Mouse (Mus musculus) CH12.LX (cell line): ENCODE results near the gene Cfap61. TPM values are rescaled to one million over a fixed set of nuclear protein-coding genes. Genes with fewer than 3 reads are reported as not detected.

Experiments
- DNase-seq: peaks from one replicate; pipeline ENCODE4 v3.0.0-alpha.2; 2013; ENCODE audit errors: extremely low read depth
- H3K27ac ChIP-seq: 2 replicates; pipeline ENCODE4 v1.5.1; 2012; ENCODE audit warnings: low read depth, mild to moderate bottlenecking, control low read depth, moderate library complexity; ENCODE audit not compliant: insufficient read depth
- H3K27me3 ChIP-seq: replicated peaks from 2 replicates; pipeline ENCODE3; 2012; ENCODE audit warnings: inconsistent platforms
- H3K36me3 ChIP-seq, 2 experiments: replicated peaks in 1 of 2; 2 replicates each; pipeline versions ENCODE3 to v1.6.1; 2012; ENCODE audit warnings: inconsistent platforms in 1 of 2, low read length in 1 of 2, mild to moderate bottlenecking in 1 of 2, mixed read lengths in 1 of 2, moderate library complexity in 1 of 2; ENCODE audit not compliant: control insufficient read depth in 1 of 2, insufficient read depth in 1 of 2
- H3K4me1 ChIP-seq, 2 experiments: 2 replicates each; pipeline ENCODE4 v1.6.1; 2012; ENCODE audit warnings: inconsistent platforms in 1 of 2, moderate library complexity in 1 of 2; ENCODE audit not compliant: insufficient read depth in 2 of 2, control insufficient read depth in 1 of 2
- H3K4me2 ChIP-seq: 2 replicates; pipeline ENCODE4 v1.6.1; 2012; ENCODE audit warnings: low read depth, mild to moderate bottlenecking, control low read depth; ENCODE audit not compliant: poor library complexity, insufficient read depth, severe bottlenecking
- H3K4me3 ChIP-seq, 3 experiments: fragments of 150-350 bp in 1 of 3; sonication (generic) in 1 of 3; replicated peaks in 1 of 3; 2 replicates each; pipeline versions ENCODE3 to v1.5.1; 2011 to 2012; ENCODE audit warnings: low read depth in 2 of 3, low read length in 2 of 3, mild to moderate bottlenecking in 2 of 3, moderate library complexity in 2 of 3, control low read depth in 1 of 3, improper control_type of control experiment in 1 of 3, inconsistent platforms in 1 of 3, mixed read lengths in 1 of 3; ENCODE audit not compliant: poor library complexity in 1 of 3
- H3K79me2 ChIP-seq: replicated peaks from 2 replicates; pipeline ENCODE4 v1.6.1; 2012; ENCODE audit warnings: mild to moderate bottlenecking, moderate library complexity; ENCODE audit not compliant: control insufficient read depth, poor library complexity, insufficient read depth, severe bottlenecking; ENCODE audit errors: extremely low read depth
- H3K9ac ChIP-seq: 2 replicates; pipeline ENCODE4 v1.6.1; 2012; ENCODE audit warnings: low read depth, mild to moderate bottlenecking, control low read depth, moderate library complexity; ENCODE audit not compliant: insufficient read depth
- H3K9me3 ChIP-seq: replicated peaks from 2 replicates; pipeline ENCODE3; 2012; ENCODE audit warnings: low read length, inconsistent platforms, mixed read lengths
- BHLHE40 ChIP-seq: IDR thresholded peaks from 2 replicates; pipeline ENCODE4 v1.6.1; 2011; ENCODE audit warnings: mild to moderate bottlenecking, low read depth, low read length, improper control_type of control experiment
- CHD1 ChIP-seq: IDR thresholded peaks from 2 replicates; pipeline ENCODE4 v1.6.1; 2012; ENCODE audit warnings: low read depth, low read length, improper control_type of control experiment, inconsistent platforms
- CTCF ChIP-seq, 2 experiments: IDR thresholded peaks in 1 of 2; conservative IDR thresholded peaks in 1 of 2; 2 replicates each; pipeline ENCODE4 v1.5.1; 2011 to 2012; ENCODE audit warnings: low read depth in 2 of 2, low read length in 2 of 2, improper control_type of control experiment in 1 of 2, inconsistent platforms in 1 of 2, mild to moderate bottlenecking in 1 of 2, moderate library complexity in 1 of 2
- E2F4 ChIP-seq: IDR thresholded peaks from 2 replicates; pipeline ENCODE4 v1.6.1; 2011; ENCODE audit warnings: low read depth, low read length, improper control_type of control experiment; ENCODE audit not compliant: insufficient replicate concordance
- ETS1 ChIP-seq: conservative IDR thresholded peaks from 2 replicates; pipeline ENCODE4 v1.6.1; 2012; ENCODE audit warnings: low read depth, mild to moderate bottlenecking, inconsistent platforms, low read length, improper control_type of control experiment, moderate library complexity
- GABPA ChIP-seq: IDR thresholded peaks from 2 replicates; pipeline ENCODE4 v1.6.1; 2012; ENCODE audit warnings: low read depth, low read length, improper control_type of control experiment, inconsistent platforms; ENCODE audit not compliant: insufficient replicate concordance
- HCFC1 ChIP-seq: IDR thresholded peaks from 2 replicates; pipeline ENCODE4 v1.6.1; 2012; ENCODE audit warnings: low read depth, mild to moderate bottlenecking, inconsistent platforms, low read length, improper control_type of control experiment
- IRF4 ChIP-seq: IDR thresholded peaks from 2 replicates; pipeline ENCODE4 v1.6.1; 2014; ENCODE audit warnings: low read depth, mild to moderate bottlenecking, inconsistent platforms, low read length, improper control_type of control experiment
- JUN ChIP-seq: IDR thresholded peaks from 2 replicates; pipeline ENCODE4 v1.6.1; 2011; ENCODE audit warnings: low read depth, mild to moderate bottlenecking, low read length, improper control_type of control experiment, moderate library complexity; ENCODE audit not compliant: insufficient read depth
- JUND ChIP-seq: conservative IDR thresholded peaks from 2 replicates; pipeline ENCODE4 v1.6.1; 2011; ENCODE audit warnings: low read depth, low read length, improper control_type of control experiment
- KAT2A ChIP-seq: IDR thresholded peaks from 2 replicates; pipeline ENCODE4 v1.6.1; 2012; ENCODE audit warnings: low read length, improper control_type of control experiment, inconsistent platforms; ENCODE audit not compliant: insufficient replicate concordance
- MAFK ChIP-seq: IDR thresholded peaks from 2 replicates; pipeline ENCODE4 v1.6.1; 2011; ENCODE audit warnings: low read length, improper control_type of control experiment; ENCODE audit not compliant: insufficient replicate concordance
- MXI1 ChIP-seq: IDR thresholded peaks from 2 replicates; pipeline ENCODE4 v1.6.1; 2011; ENCODE audit warnings: mild to moderate bottlenecking, low read depth, low read length, improper control_type of control experiment
- MYC ChIP-seq: IDR thresholded peaks from 2 replicates; pipeline ENCODE4 v1.6.1; 2011; ENCODE audit warnings: low read depth, mild to moderate bottlenecking, improper control_type of control experiment, low read length
- NELFE ChIP-seq: IDR thresholded peaks from 2 replicates; pipeline ENCODE4 v1.6.1; 2011; ENCODE audit warnings: low read depth, low read length, improper control_type of control experiment
- NRF1 ChIP-seq: IDR thresholded peaks from 2 replicates; pipeline ENCODE4 v1.6.1; 2014; ENCODE audit warnings: low read depth, mild to moderate bottlenecking, inconsistent platforms, low read length, improper control_type of control experiment, moderate library complexity
- PAX5 ChIP-seq: IDR thresholded peaks from 2 replicates; pipeline ENCODE4 v1.6.1; 2012; ENCODE audit warnings: low read length, inconsistent platforms, mixed read lengths
- POLR2AphosphoS2 ChIP-seq: IDR thresholded peaks from 2 replicates; pipeline ENCODE4 v1.6.1; 2011; ENCODE audit warnings: low read depth, low read length, improper control_type of control experiment
- SIN3A ChIP-seq: IDR thresholded peaks from 2 replicates; pipeline ENCODE4 v1.6.1; 2012; ENCODE audit warnings: low read length, improper control_type of control experiment, inconsistent platforms
- SMC3 ChIP-seq: IDR thresholded peaks from 2 replicates; pipeline ENCODE4 v1.6.1; 2011; ENCODE audit warnings: low read depth, low read length, improper control_type of control experiment
- TBP ChIP-seq: conservative IDR thresholded peaks from 2 replicates; pipeline ENCODE4 v1.6.1; 2011; ENCODE audit warnings: low read depth, low read length, improper control_type of control experiment
- TCF12 ChIP-seq: IDR thresholded peaks from 2 replicates; pipeline ENCODE4 v1.6.1; 2014; ENCODE audit warnings: low read depth, mild to moderate bottlenecking, inconsistent platforms, low read length, improper control_type of control experiment
- UBTF ChIP-seq: IDR thresholded peaks from 2 replicates; pipeline ENCODE4 v1.6.1; 2012; ENCODE audit warnings: low read depth, mild to moderate bottlenecking, inconsistent platforms, low read length, improper control_type of control experiment, moderate library complexity
- USF1 ChIP-seq: IDR thresholded peaks from 2 replicates; pipeline ENCODE4 v1.6.1; 2014; ENCODE audit warnings: low read depth, mild to moderate bottlenecking, inconsistent platforms, low read length, improper control_type of control experiment
- USF2 ChIP-seq: conservative IDR thresholded peaks from 2 replicates; pipeline ENCODE4 v1.6.1; 2011; ENCODE audit warnings: low read depth, low read length, improper control_type of control experiment
- ZC3H11A ChIP-seq: IDR thresholded peaks from 2 replicates; pipeline ENCODE4 v1.6.1; 2012; ENCODE audit warnings: low read depth, mild to moderate bottlenecking, inconsistent platforms, low read length, improper control_type of control experiment
- ZKSCAN1 ChIP-seq: IDR thresholded peaks from 2 replicates; pipeline ENCODE4 v1.6.1; 2012; ENCODE audit warnings: low read depth, inconsistent platforms, low read length, improper control_type of control experiment, borderline replicate concordance
- ZMIZ1 ChIP-seq: IDR thresholded peaks from 2 replicates; pipeline ENCODE4 v1.6.1; 2012; ENCODE audit warnings: low read depth, mild to moderate bottlenecking, inconsistent platforms, low read length, improper control_type of control experiment
- ZNF384 ChIP-seq: IDR thresholded peaks from 2 replicates; pipeline ENCODE4 v1.6.1; 2012; ENCODE audit warnings: low read depth, low read length, improper control_type of control experiment, inconsistent platforms
- dilution Hi-C: fragments of 300-500 bp; cut with MboI; formaldehyde crosslinking; loops from 2 replicates; pipeline ENCODE4 v1.14.3; 2020; ENCODE audit warnings: low sequenced_read_pairs; ENCODE audit not compliant: extremely low pct_unique_long_range_greater_than_20kb, extremely low pct_ligation_motif_present
- in situ Hi-C: fragments of 300-500 bp; cut with MboI; formaldehyde crosslinking; loops from 3 replicates; pipeline ENCODE4 v1.14.3; 2019; ENCODE audit warnings: low sequenced_read_pairs, low pct_ligation_motif_present, low pct_unique_long_range_greater_than_20kb, mixed read lengths
- polyA plus RNA-seq: library from polyadenylated mRNA; unstranded; fragments of >175 nt; gene quantifications from 2 replicates; pipeline ENCODE4 v1.2.1, GENCODE M21; 2012; ENCODE audit warnings: low read depth; ENCODE audit not compliant: insufficient read length
- total RNA-seq, 2 experiments: library from RNA; depleted of rRNA; stranded (reverse); fragments of 300-350 nt in 1 of 2; fragments of >200 nt in 1 of 2; gene quantifications; 2 replicates each; pipeline ENCODE4 v1.2.3; 2012 to 2014

Gene Cfap61
- total and polyA plus RNA-seq, 3 experiments, result 0.34 TPM; not detected in 2

DNA sequence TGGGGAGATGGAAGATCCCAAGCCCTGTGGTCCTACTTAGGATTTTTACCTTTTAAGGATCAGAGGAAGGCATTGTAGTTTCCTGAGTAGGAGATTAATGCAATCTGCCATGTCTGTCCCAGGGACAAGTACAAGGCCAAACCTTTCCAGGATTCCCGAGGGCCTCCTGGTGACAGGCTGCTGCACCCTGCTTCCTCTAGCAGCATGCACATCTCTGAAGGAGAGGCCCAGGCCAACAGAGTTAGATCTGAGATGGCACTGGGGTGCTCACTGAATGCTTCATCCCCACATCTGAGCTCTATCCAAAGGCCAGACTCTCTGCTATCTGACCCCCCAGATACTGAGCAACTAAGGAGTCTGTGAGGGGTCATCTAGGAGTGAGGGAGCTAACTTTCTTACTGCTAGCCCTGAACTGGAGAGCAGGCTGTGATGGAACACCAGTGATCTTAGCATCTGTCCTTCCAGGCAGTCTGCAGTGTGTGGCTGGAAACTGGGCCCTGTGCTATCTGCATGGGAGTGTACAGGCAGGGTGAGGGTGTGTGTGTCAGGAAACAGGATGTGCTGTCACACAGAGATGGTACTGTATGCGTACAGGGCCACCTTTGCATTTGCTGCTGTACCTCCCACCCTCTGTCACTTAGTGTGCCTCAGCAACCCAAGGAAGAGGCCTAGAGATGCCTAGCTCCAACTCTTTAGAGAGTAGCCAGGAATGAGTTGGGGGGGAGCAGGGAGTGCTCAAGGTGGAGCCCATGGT lies 75.2 kb downstream of the Cfap61 start:
- no peak overlapping the region for H3K27ac ChIP-seq
- H3K9me3 ChIP-seq, result no peaks in the 10 kb centered on the region
- no peak overlapping the region for H3K9ac ChIP-seq
- no peaks in the 10 kb centered on the region for H3K79me2 ChIP-seq
- TF ChIP-seq UBTF (no peak), NRF1 (no peak), ETS1 (no peak), MXI1 (no peak), CHD1 (no peak), MYC (no peak), KAT2A (no peak), ZNF384 (no peak), E2F4 (no peak), CTCF (conservative IDR thresholded peaks at IDR 0.05 in 1 of 2, IDR thresholded peaks at IDR 0.05 in 1 of 2; ENCODE audit: low read depth in 2 of 2, low read length in 2 of 2) (no peak), PAX5 (no peak), IRF4 (no peak), SMC3 (no peak), JUN (no peak), ZMIZ1 (no peak), USF1 (no peak), TCF12 (no peak), USF2 (no peak), MAFK (no peak)
- peaks cover 6 to 27% of the 10 kb centered on the region in 2 experiments for H3K4me1 ChIP-seq
- no peak for DNase-seq
- H3K27me3 ChIP-seq, result no peaks in the 10 kb centered on the region
- dilution Hi-C loops, result no loop called here
- H3K4me3 ChIP-seq, result no peak overlapping the region
- H3K36me3 ChIP-seq, result no peaks in the 10 kb centered on the region
- in situ Hi-C loops, result no loop called here
- H3K4me2 ChIP-seq, result no peak overlapping the region

DNA sequence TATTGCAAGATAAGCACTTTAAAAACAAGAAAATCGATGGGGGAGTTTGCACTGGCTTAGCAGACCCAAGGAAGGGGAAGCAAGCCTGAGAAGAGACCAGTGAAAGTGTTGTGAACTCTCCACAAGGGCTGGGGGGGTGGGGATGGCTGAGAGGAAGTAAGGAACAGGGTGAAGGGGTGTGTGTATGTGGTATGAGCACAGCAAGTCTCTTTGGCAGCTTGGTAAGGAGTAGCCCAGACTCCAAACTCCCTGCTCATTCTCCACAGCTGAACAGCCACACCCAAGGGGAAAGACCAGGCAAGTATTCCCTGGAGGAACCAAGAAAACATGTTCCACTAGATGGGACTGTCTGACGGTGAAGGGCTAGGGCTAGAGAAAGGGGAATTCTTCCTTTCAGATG lies 76.2 kb downstream of the Cfap61 start:
- no peak overlapping the region for H3K9ac ChIP-seq
- no peak overlapping the region for H3K27ac ChIP-seq
- peak; percentile 65 for DNase-seq
- no peaks in the 10 kb centered on the region for H3K27me3 ChIP-seq
- TF ChIP-seq ZMIZ1 (no peak), TBP (no peak), MAFK (no peak), HCFC1 (no peak), ZC3H11A (no peak), ZNF384 (no peak), NRF1 (no peak), NELFE (no peak), ZKSCAN1 (no peak), SIN3A (no peak), BHLHE40 (no peak), MXI1 (no peak), CTCF (conservative IDR thresholded peaks at IDR 0.05 in 1 of 2, IDR thresholded peaks at IDR 0.05 in 1 of 2; ENCODE audit: low read depth in 2 of 2, low read length in 2 of 2) (no peak), JUN (no peak), PAX5 (no peak), JUND (no peak), KAT2A (no peak), USF2 (no peak), GABPA (no peak), POLR2AphosphoS2 (no peak)
- H3K9me3 ChIP-seq, result no peaks in the 10 kb centered on the region
- H3K36me3 ChIP-seq, result no peaks in the 10 kb centered on the region
- in situ Hi-C loops (no loop called here), dilution Hi-C loops (no loop called here)
- no peak overlapping the region for H3K4me3 ChIP-seq
- H3K4me1 ChIP-seq, result peaks cover 6 to 27% of the 10 kb centered on the region in 2 experiments
- H3K79me2 ChIP-seq, result no peaks in the 10 kb centered on the region
- no peak overlapping the region for H3K4me2 ChIP-seq
